In the genomic region with DNA sequence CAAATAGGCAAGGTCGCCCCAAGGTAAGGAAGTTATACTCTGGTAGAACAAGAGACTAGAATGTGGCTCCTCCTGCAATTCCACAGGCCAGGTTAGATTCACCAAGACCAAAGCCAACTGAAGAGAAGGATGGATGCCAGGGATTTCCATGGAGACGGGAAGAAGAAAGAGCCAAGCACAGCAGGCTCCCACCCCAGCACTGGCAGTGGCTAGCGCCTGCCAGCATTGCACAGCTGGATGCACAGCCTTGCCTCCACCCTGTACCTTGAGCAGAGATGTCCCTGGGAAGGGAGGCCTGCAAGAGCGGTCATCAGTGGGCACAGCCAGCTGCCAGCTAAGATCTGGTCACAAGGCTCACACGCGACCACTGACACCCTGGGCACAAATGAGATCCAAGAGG, we compare ENCODE assay signal across 13 mouse cellular contexts. TPM values are rescaled to one million over a fixed set of nuclear protein-coding genes. Genes with fewer than 3 reads are reported as not detected.
"Had no signal": no experiment of that assay in that cellular context is flagged by ENCODE, and none has a peak within 500 bp of the region (broad histone marks: within the 10 kb centered on the region; RNA-seq: fewer than 3 reads in every experiment).

No protein-coding gene starts in this region.

- H3K9me3 ChIP-seq: kidney, embryonic 15.5 days; limb, embryonic 10.5 days; liver, embryonic 15.5 days; midbrain, embryonic 15.5 days; neural tube, embryonic 12.5 days had no signal

- DNase-seq: kidney, postnatal 25 days; lung, adult 2 months; lung, postnatal 36 days; thymus, postnatal 4 days had no signal

- H3K4me3 ChIP-seq: kidney, embryonic 15.5 days; limb, embryonic 10.5 days; liver, embryonic 15.5 days; midbrain, embryonic 15.5 days; neural tube, embryonic 12.5 days had no signal

- H3K27me3 ChIP-seq: kidney, embryonic 15.5 days; liver, embryonic 15.5 days; midbrain, embryonic 15.5 days; neural tube, embryonic 12.5 days had no signal

- H3K36me3 ChIP-seq: kidney, embryonic 15.5 days; limb, embryonic 10.5 days; liver, embryonic 15.5 days; midbrain, embryonic 15.5 days; neural tube, embryonic 12.5 days had no signal

- ATAC-seq: lung, postnatal 0 days; midbrain, embryonic 15.5 days had no signal

- H3K4me1 ChIP-seq: liver, embryonic 15.5 days had no signal

RNA-seq across cellular contexts. Expression of gene Lingo1, which starts 42.9 kb away (rescaled TPM):
- total RNA-seq: megakaryocyte progenitor cell, adult 5-6 weeks; monocyte, adult 5-6 weeks; neutrophil, adult 5-6 weeks had no signal
